Mouse (Mus musculus) kidney, adult 9 months (tissue): ENCODE results near the gene Camk2n1.
A peak's percentile ranks its signal among the peaks of the same experiment; 100 is the strongest.

ENCODE experiments used
- DNase-seq: peaks from one replicate; pipeline ENCODE4 v3.0.0; 2022

Camk2n1 gene

GRCm38 (mm10) chr4:138465446-138465845, 11.3 kb downstream of the Camk2n1 start:
- no peak for DNase-seq

GRCm38 (mm10) chr4:138466690-138467089, 12.6 kb downstream of the Camk2n1 start:
- DNase-seq, result no peak

GRCm38 (mm10) chr4:138467451-138467850, 13.3 kb downstream of the Camk2n1 start:
- no peak for DNase-seq

- no peak for DNase-seq
Observed at GRCm38 (mm10) chr4:138469080-138469479, 15.0 kb downstream of the Camk2n1 start.

- DNase-seq, result no peak
Observed at GRCm38 (mm10) chr4:138471241-138471640, 17.1 kb downstream of the Camk2n1 start.

- DNase-seq, result no peak
Observed at GRCm38 (mm10) chr4:138479595-138479994, 25.5 kb downstream of the Camk2n1 start.

GRCm38 (mm10) chr4:138480962-138481361, 26.8 kb downstream of the Camk2n1 start:
- no peak for DNase-seq

- DNase-seq, result no peak
Observed at GRCm38 (mm10) chr4:138482721-138483120, 28.6 kb downstream of the Camk2n1 start.

- DNase-seq, result no peak
Observed at GRCm38 (mm10) chr4:138488241-138488640, 34.1 kb downstream of the Camk2n1 start.

- no peak for DNase-seq
Observed at GRCm38 (mm10) chr4:138491088-138491487, 37.0 kb downstream of the Camk2n1 start.

GRCm38 (mm10) chr4:138493161-138494001, 39.3 kb downstream of the Camk2n1 start:
- DNase-seq, result peak; percentile 65

- no peak for DNase-seq
Observed at GRCm38 (mm10) chr4:138494905-138495304, 40.8 kb downstream of the Camk2n1 start.

GRCm38 (mm10) chr4:138495775-138496174, 41.7 kb downstream of the Camk2n1 start:
- no peak for DNase-seq

- DNase-seq, result no peak
Observed at GRCm38 (mm10) chr4:138496746-138497520, 42.8 kb downstream of the Camk2n1 start.

- DNase-seq, result no peak
Observed at GRCm38 (mm10) chr4:138499856-138500645, 45.9 kb downstream of the Camk2n1 start.

- DNase-seq, result no peak
Observed at GRCm38 (mm10) chr4:138501048-138501447, 46.9 kb downstream of the Camk2n1 start.

- peak; percentile 32 for DNase-seq
Observed at GRCm38 (mm10) chr4:138504632-138505101, 50.6 kb downstream of the Camk2n1 start.

- DNase-seq, result peak; percentile 37
Observed at GRCm38 (mm10) chr4:138505171-138505870, 51.2 kb downstream of the Camk2n1 start.

- DNase-seq, result no peak
Observed at GRCm38 (mm10) chr4:138507903-138508302, 53.8 kb downstream of the Camk2n1 start.
